Mouse (Mus musculus) CH12.LX (cell line): ENCODE data around the gene Slc35f6. TPM values are rescaled to one million over a fixed set of nuclear protein-coding genes. Genes with fewer than 3 reads are reported as not detected.

Experiments
- DNase-seq: peaks from one replicate; pipeline ENCODE4 v3.0.0-alpha.2; 2013; ENCODE audit errors: extremely low read depth
- H3K27ac ChIP-seq: 2 replicates; pipeline ENCODE4 v1.5.1; 2012; ENCODE audit warnings: low read depth, mild to moderate bottlenecking, control low read depth, moderate library complexity; ENCODE audit not compliant: insufficient read depth
- H3K27me3 ChIP-seq: replicated peaks from 2 replicates; pipeline ENCODE3; 2012; ENCODE audit warnings: inconsistent platforms
- H3K36me3 ChIP-seq, 2 experiments: replicated peaks in 1 of 2; 2 replicates each; pipeline versions ENCODE3 to v1.6.1; 2012; ENCODE audit warnings: inconsistent platforms in 1 of 2, low read length in 1 of 2, mild to moderate bottlenecking in 1 of 2, mixed read lengths in 1 of 2, moderate library complexity in 1 of 2; ENCODE audit not compliant: control insufficient read depth in 1 of 2, insufficient read depth in 1 of 2
- H3K4me1 ChIP-seq, 2 experiments: 2 replicates each; pipeline ENCODE4 v1.6.1; 2012; ENCODE audit warnings: inconsistent platforms in 1 of 2, moderate library complexity in 1 of 2; ENCODE audit not compliant: insufficient read depth in 2 of 2, control insufficient read depth in 1 of 2
- H3K4me2 ChIP-seq: 2 replicates; pipeline ENCODE4 v1.6.1; 2012; ENCODE audit warnings: low read depth, mild to moderate bottlenecking, control low read depth; ENCODE audit not compliant: poor library complexity, insufficient read depth, severe bottlenecking
- H3K4me3 ChIP-seq, 3 experiments: fragments of 150-350 bp in 1 of 3; sonication (generic) in 1 of 3; replicated peaks in 1 of 3; 2 replicates each; pipeline versions ENCODE3 to v1.5.1; 2011 to 2012; ENCODE audit warnings: low read depth in 2 of 3, low read length in 2 of 3, mild to moderate bottlenecking in 2 of 3, moderate library complexity in 2 of 3, control low read depth in 1 of 3, improper control_type of control experiment in 1 of 3, inconsistent platforms in 1 of 3, mixed read lengths in 1 of 3; ENCODE audit not compliant: poor library complexity in 1 of 3
- H3K79me2 ChIP-seq: replicated peaks from 2 replicates; pipeline ENCODE4 v1.6.1; 2012; ENCODE audit warnings: mild to moderate bottlenecking, moderate library complexity; ENCODE audit not compliant: control insufficient read depth, poor library complexity, insufficient read depth, severe bottlenecking; ENCODE audit errors: extremely low read depth
- H3K9ac ChIP-seq: 2 replicates; pipeline ENCODE4 v1.6.1; 2012; ENCODE audit warnings: low read depth, mild to moderate bottlenecking, control low read depth, moderate library complexity; ENCODE audit not compliant: insufficient read depth
- H3K9me3 ChIP-seq: replicated peaks from 2 replicates; pipeline ENCODE3; 2012; ENCODE audit warnings: low read length, inconsistent platforms, mixed read lengths
- CHD2 ChIP-seq: IDR thresholded peaks from 2 replicates; pipeline ENCODE4 v1.6.1; 2011; ENCODE audit warnings: low read length, improper control_type of control experiment
- CTCF ChIP-seq, 2 experiments: IDR thresholded peaks in 1 of 2; conservative IDR thresholded peaks in 1 of 2; 2 replicates each; pipeline ENCODE4 v1.5.1; 2011 to 2012; ENCODE audit warnings: low read depth in 2 of 2, low read length in 2 of 2, improper control_type of control experiment in 1 of 2, inconsistent platforms in 1 of 2, mild to moderate bottlenecking in 1 of 2, moderate library complexity in 1 of 2
- ELF1 ChIP-seq: IDR thresholded peaks from 2 replicates; pipeline ENCODE4 v1.6.1; 2014; ENCODE audit warnings: low read depth, mild to moderate bottlenecking, inconsistent platforms, low read length, improper control_type of control experiment
- HCFC1 ChIP-seq: IDR thresholded peaks from 2 replicates; pipeline ENCODE4 v1.6.1; 2012; ENCODE audit warnings: low read depth, mild to moderate bottlenecking, inconsistent platforms, low read length, improper control_type of control experiment
- MAFK ChIP-seq: IDR thresholded peaks from 2 replicates; pipeline ENCODE4 v1.6.1; 2011; ENCODE audit warnings: low read length, improper control_type of control experiment; ENCODE audit not compliant: insufficient replicate concordance
- MAZ ChIP-seq: IDR thresholded peaks from 2 replicates; pipeline ENCODE4 v1.6.1; 2012; ENCODE audit warnings: low read depth, mild to moderate bottlenecking, inconsistent platforms, low read length, improper control_type of control experiment, moderate library complexity
- NRF1 ChIP-seq: IDR thresholded peaks from 2 replicates; pipeline ENCODE4 v1.6.1; 2014; ENCODE audit warnings: low read depth, mild to moderate bottlenecking, inconsistent platforms, low read length, improper control_type of control experiment, moderate library complexity
- RAD21 ChIP-seq: IDR thresholded peaks from 2 replicates; pipeline ENCODE4 v1.6.1; 2011; ENCODE audit warnings: low read depth, mild to moderate bottlenecking, low read length, improper control_type of control experiment, moderate library complexity
- SIN3A ChIP-seq: IDR thresholded peaks from 2 replicates; pipeline ENCODE4 v1.6.1; 2012; ENCODE audit warnings: low read length, improper control_type of control experiment, inconsistent platforms
- SMC3 ChIP-seq: IDR thresholded peaks from 2 replicates; pipeline ENCODE4 v1.6.1; 2011; ENCODE audit warnings: low read depth, low read length, improper control_type of control experiment
- USF1 ChIP-seq: IDR thresholded peaks from 2 replicates; pipeline ENCODE4 v1.6.1; 2014; ENCODE audit warnings: low read depth, mild to moderate bottlenecking, inconsistent platforms, low read length, improper control_type of control experiment
- ZNF384 ChIP-seq: IDR thresholded peaks from 2 replicates; pipeline ENCODE4 v1.6.1; 2012; ENCODE audit warnings: low read depth, low read length, improper control_type of control experiment, inconsistent platforms
- dilution Hi-C: fragments of 300-500 bp; cut with MboI; formaldehyde crosslinking; loops from 2 replicates; pipeline ENCODE4 v1.14.3; 2020; ENCODE audit warnings: low sequenced_read_pairs; ENCODE audit not compliant: extremely low pct_unique_long_range_greater_than_20kb, extremely low pct_ligation_motif_present
- in situ Hi-C: fragments of 300-500 bp; cut with MboI; formaldehyde crosslinking; loops from 3 replicates; pipeline ENCODE4 v1.14.3; 2019; ENCODE audit warnings: low sequenced_read_pairs, low pct_ligation_motif_present, low pct_unique_long_range_greater_than_20kb, mixed read lengths
- polyA plus RNA-seq: library from polyadenylated mRNA; unstranded; fragments of >175 nt; gene quantifications from 2 replicates; pipeline ENCODE4 v1.2.1, GENCODE M21; 2012; ENCODE audit warnings: low read depth; ENCODE audit not compliant: insufficient read length
- total RNA-seq, 2 experiments: library from RNA; depleted of rRNA; stranded (reverse); fragments of 300-350 nt in 1 of 2; fragments of >200 nt in 1 of 2; gene quantifications; 2 replicates each; pipeline ENCODE4 v1.2.3; 2012 to 2014

Slc35f6 gene
- total and polyA plus RNA-seq, 3 experiments, result 8.9 to 9.5 (median 9.0) TPM

GRCm38 (mm10) chr5:30617851-30618250, 29.9 kb upstream of the Slc35f6 start:
- Histone ChIP-seq H3K27ac (no peak overlapping the region), H3K4me1 (peaks cover 19 to 52% of the 10 kb centered on the region in 2 experiments), H3K79me2 (no peaks in the 10 kb centered on the region), H3K27me3 (no peaks in the 10 kb centered on the region)
- TF ChIP-seq USF1 (no peak), MAFK (no peak)
- TF ChIP-seq, all 38 proteins: peak for 0
- H3K4me3 ChIP-seq, result no peak overlapping the region
- dilution Hi-C loops (no loop called here), in situ Hi-C loops (no loop called here)
- no peak overlapping the region; the same call in 1 of the 2 replicates for H3K4me2 ChIP-seq
- no peak overlapping the region for H3K9ac ChIP-seq
- no peak for DNase-seq
- H3K9me3 ChIP-seq, result peaks cover 6% of the 10 kb centered on the region
- no peaks in the 10 kb centered on the region for H3K36me3 ChIP-seq

- no peaks in the 10 kb centered on the region for H3K79me2 ChIP-seq
- no peak overlapping the region for H3K4me3 ChIP-seq
- no peaks in the 10 kb centered on the region for H3K27me3 ChIP-seq
- H3K9ac ChIP-seq, result no peak overlapping the region
- DNase-seq, result no peak
- in situ Hi-C loops (no loop called here), dilution Hi-C loops (no loop called here)
- no peak overlapping the region for H3K4me2 ChIP-seq
- no peak overlapping the region for H3K27ac ChIP-seq
- H3K9me3 ChIP-seq, result peaks cover 6% of the 10 kb centered on the region
- peaks cover 19 to 52% of the 10 kb centered on the region in 2 experiments for H3K4me1 ChIP-seq
- TF ChIP-seq SMC3, result no peak
- no peak for TF ChIP-seq RAD21
- no peak for TF ChIP-seq USF1
- no peak for TF ChIP-seq ZNF384
- no peaks in the 10 kb centered on the region for H3K36me3 ChIP-seq
Observed at GRCm38 (mm10) chr5:30618376-30619003, 29.2 kb upstream of the Slc35f6 start.

GRCm38 (mm10) chr5:30619211-30619610, 28.5 kb upstream of the Slc35f6 start:
- dilution Hi-C loops, result no loop called here
- in situ Hi-C loops, result no loop called here
- H3K4me3 ChIP-seq, result no peak overlapping the region
- H3K27ac ChIP-seq, result no peak overlapping the region
- peaks cover 6% of the 10 kb centered on the region for H3K9me3 ChIP-seq
- H3K79me2 ChIP-seq, result no peaks in the 10 kb centered on the region
- no peaks in the 10 kb centered on the region for H3K27me3 ChIP-seq
- TF ChIP-seq SMC3 (no peak), HCFC1 (no peak), CTCF (conservative IDR thresholded peaks at IDR 0.05 in 1 of 2, IDR thresholded peaks at IDR 0.05 in 1 of 2; ENCODE audit: low read depth in 2 of 2, low read length in 2 of 2) (no peak), ELF1 (no peak), SIN3A (no peak), ZNF384 (no peak), MAZ (no peak), NRF1 (no peak), RAD21 (no peak), CHD2 (no peak)
- no peaks in the 10 kb centered on the region for H3K36me3 ChIP-seq
- peaks cover 13 to 52% of the 10 kb centered on the region in 2 experiments for H3K4me1 ChIP-seq
- H3K4me2 ChIP-seq, result no peak overlapping the region
- no peak overlapping the region for H3K9ac ChIP-seq
- DNase-seq, result no peak
